8 mouse cellular contexts compared by ENCODE assay signal in genomic region chr13:81782475-81782874, GRCm38 (mm10). TPM values are rescaled to one million over a fixed set of nuclear protein-coding genes. Genes with fewer than 3 reads are reported as not detected.
A peak's percentile ranks its signal among the peaks of the same experiment; 100 is the strongest.
DNase-seq lines count a peak whose midpoint lies in the region; ATAC-seq and TF ChIP-seq lines count a peak whose summit lies in the region.

No protein-coding gene starts in this region.

- H3K27me3 ChIP-seq in heart, embryonic 12.5 days (replicated peaks) = no peaks in the 10 kb centered on the region
- no peaks in the 10 kb centered on the region for H3K27me3 ChIP-seq in ES-Bruce4 (ENCODE audit: control insufficient read depth, insufficient read depth, low read length, poor library complexity, severe bottlenecking)
- no peaks in the 10 kb centered on the region for H3K27me3 ChIP-seq in forebrain, embryonic 14.5 days (replicated peaks; ENCODE audit: control insufficient read depth, insufficient read depth, low read length)
- H3K27me3 ChIP-seq in liver, embryonic 15.5 days = no peaks in the 10 kb centered on the region

- H3K4me1 ChIP-seq in heart, embryonic 12.5 days (replicated peaks) = peaks cover 17% of the 10 kb centered on the region
- H3K4me1 ChIP-seq in ES-Bruce4 (ENCODE audit: control insufficient read depth, insufficient read depth, low read length) = no peaks in the 10 kb centered on the region
- peaks cover 15% of the 10 kb centered on the region for H3K4me1 ChIP-seq in forebrain, embryonic 14.5 days (ENCODE audit: control insufficient read depth, insufficient read depth, low read length)
- H3K4me1 ChIP-seq in liver, embryonic 15.5 days (replicated peaks) = peaks cover 21% of the 10 kb centered on the region

- no peaks in the 10 kb centered on the region for H3K9me3 ChIP-seq in heart, embryonic 12.5 days (replicated peaks)
- H3K9me3 ChIP-seq in ES-Bruce4 (replicated peaks; ENCODE audit: control insufficient read depth, insufficient read depth, low read length, poor library complexity, severe bottlenecking) = no peaks in the 10 kb centered on the region
- no peaks in the 10 kb centered on the region for H3K9me3 ChIP-seq in forebrain, embryonic 14.5 days (replicated peaks; ENCODE audit: control insufficient read depth, low read length)
- no peaks in the 10 kb centered on the region for H3K9me3 ChIP-seq in liver, embryonic 15.5 days (replicated peaks)

- no peak for TF ChIP-seq POLR2A in ES-Bruce4 (IDR thresholded peaks at IDR 0.05; ENCODE audit: insufficient read depth, low read length)

- peaks cover 8% of the 10 kb centered on the region for H3K36me3 ChIP-seq in heart, embryonic 12.5 days
- H3K36me3 ChIP-seq in ES-Bruce4 (ENCODE audit: control insufficient read depth, insufficient read depth, low read length, poor library complexity, severe bottlenecking) = peaks cover 6% of the 10 kb centered on the region; the same call in 1 of the 2 replicates
- H3K36me3 ChIP-seq in forebrain, embryonic 14.5 days (ENCODE audit: control insufficient read depth, insufficient read depth, low read length) = 0 out of 2 replicates have a peak, but pooled peaks cover 5% of the 10 kb centered on the region
- H3K36me3 ChIP-seq in liver, embryonic 15.5 days (replicated peaks) = peaks cover 15% of the 10 kb centered on the region

- H3K9ac ChIP-seq in heart, embryonic 12.5 days = peak overlapping the region; percentile 73
- H3K9ac ChIP-seq in ES-Bruce4 (ENCODE audit: low read depth, poor library complexity, severe bottlenecking) = peak overlapping the region; percentile 88
- peak overlapping the region; percentile 89 for H3K9ac ChIP-seq in forebrain, embryonic 14.5 days (ENCODE audit: low read length)
- peak overlapping the region; percentile 65 for H3K9ac ChIP-seq in liver, embryonic 15.5 days

- TF ChIP-seq CTCF in ES-Bruce4 (IDR thresholded peaks at IDR 0.05; ENCODE audit: low read depth, low read length) = no peak

- no peak for DNase-seq in heart, adult 18-20 months
- DNase-seq in forebrain, embryonic 14.5 days (ENCODE audit: low spot score) = no peak
- no peak for DNase-seq in layer of hippocampus, adult 9-10 months (ENCODE audit: low spot score)
- DNase-seq in right cerebral cortex, adult 2 months (ENCODE audit: low spot score in 2 of 2) = no peak
- no peak for DNase-seq in gastrocnemius, postnatal 25 days

- no peak for TF ChIP-seq EP300 in ES-Bruce4 (IDR thresholded peaks at IDR 0.05; ENCODE audit: insufficient read depth, low read depth, low read length)

- peak overlapping the region; percentile 86 for H3K4me3 ChIP-seq in heart, embryonic 12.5 days
- H3K4me3 ChIP-seq in ES-Bruce4 (ENCODE audit: low read depth, low read length) = peak overlapping the region; percentile 51
- H3K4me3 ChIP-seq in forebrain, embryonic 14.5 days (ENCODE audit: low read depth, low read length) = peak overlapping the region; percentile 69
- H3K4me3 ChIP-seq in liver, embryonic 15.5 days (replicated peaks) = peak overlapping the region; percentile 90

- H3K4me2 ChIP-seq in heart, embryonic 12.5 days = peak overlapping the region; percentile 79
- peak overlapping the region; percentile 64 for H3K4me2 ChIP-seq in forebrain, embryonic 14.5 days (ENCODE audit: low read length)
- H3K4me2 ChIP-seq in liver, embryonic 15.5 days = peak overlapping the region; percentile 93

- H3K27ac ChIP-seq in heart, embryonic 12.5 days (ENCODE audit: poor library complexity, severe bottlenecking) = peak overlapping the region; percentile 70; the same call in 1 of the 2 replicates
- no peak overlapping the region for H3K27ac ChIP-seq in ES-Bruce4 (ENCODE audit: insufficient read depth, low read length)
- H3K27ac ChIP-seq in forebrain, embryonic 14.5 days (ENCODE audit: low read depth, low read length) = peak overlapping the region; percentile 99
- H3K27ac ChIP-seq in liver, embryonic 15.5 days (replicated peaks) = peak overlapping the region; percentile 73

- WGBS in heart, embryonic 12.5 days = 42% methylated on average over 9 of the region's 9 CpGs
- WGBS in forebrain, embryonic 14.5 days = 48% methylated on average over 9 of the region's 9 CpGs
- WGBS in liver, embryonic 15.5 days (ENCODE audit: insufficient replicate concordance) = 17% methylated on average over 9 of the region's 9 CpGs

- ATAC-seq in heart, embryonic 12.5 days (ENCODE audit: insufficient number of reproducible peaks, low FRiP score) = no peak
- ATAC-seq in forebrain, embryonic 14.5 days = no peak
- no peak for ATAC-seq in liver, embryonic 15.5 days (ENCODE audit: insufficient read depth)

RNA-seq across cellular contexts. Expression of gene Cetn3, which starts 0.4 kb away (rescaled TPM):
- polyA plus RNA-seq in heart, embryonic 12.5 days (2016; fragmentation: Nextera tagmentation; extraction: Ambion mirVana) = 231 TPM in 2 replicates
- 10 to 100 TPM; 43.0 to 56.0 TPM for total RNA-seq in heart, adult 18-20 months (2021)
- 180 and 198 TPM in 2 replicates for polyA plus RNA-seq in ES-Bruce4 (2011; ENCODE audit: insufficient read depth, insufficient read length, low read depth, missing spikeins)
- 301 and 315 TPM in 2 replicates for polyA plus RNA-seq in forebrain, embryonic 14.5 days (2014; fragmentation: Nextera tagmentation; extraction: Ambion mirVana)
- polyA plus RNA-seq in liver, embryonic 15.5 days (2015; fragmentation: Nextera tagmentation; extraction: Ambion mirVana) = 68.7 and 88.5 TPM in 2 replicates
- 10 to 100 TPM; 28.8 to 32.8 TPM for total RNA-seq in gastrocnemius, postnatal 25 days (2021)
